Mouse (Mus musculus) inflammation-experienced regulatory T-cells (primary cell): ENCODE data around the gene Tex52. TPM values are rescaled to one million over a fixed set of nuclear protein-coding genes. Genes with fewer than 3 reads are reported as not detected.

Experiments
- polyA plus RNA-seq, 2 experiments: library from polyadenylated mRNA; unstranded; fragments of 100-300 nt; shearing (Covaris generic); gene quantifications; one replicate each; pipeline ENCODE4 v1.2.1; 2017

The Tex52 gene
- polyA plus RNA-seq: under 1 TPM in 1 of 2 experiments, not detected in 1; 0.27 TPM

DNA sequence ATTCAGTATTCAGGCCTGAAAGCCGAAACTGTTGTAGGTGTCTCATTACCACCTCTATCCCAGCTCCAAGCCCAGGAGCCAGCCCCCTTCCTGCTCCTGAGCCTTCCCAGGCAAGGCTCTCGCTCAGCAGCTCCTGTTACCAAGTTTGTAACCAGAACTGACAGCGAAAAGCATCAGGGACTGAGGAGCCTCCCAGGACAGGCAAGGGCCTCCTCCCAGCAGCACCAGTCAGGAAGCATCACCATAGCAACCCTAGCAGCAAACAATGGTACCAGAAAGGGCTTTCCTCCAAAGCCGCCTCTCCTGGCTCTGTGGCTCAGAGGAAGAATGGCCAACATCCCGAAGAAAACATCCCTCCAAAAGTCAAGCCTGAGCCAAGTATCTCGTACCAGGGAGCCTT is at the start of gene Tex52, which contains the start of gene Gm44596:
Tex52 (plus strand) TSS at position 265 of the 400 bp plus-strand sequence.
Gm44596 (plus strand) TSS at position 312 of the 400 bp plus-strand sequence.

GRCm38 (mm10) chr6:128355726-128356416 is 19.4 kb upstream of the Tex52 start, which contains the start of gene Tulp3:
TSS of gene Tulp3 (minus strand) at chr6:128355851.

DNA sequence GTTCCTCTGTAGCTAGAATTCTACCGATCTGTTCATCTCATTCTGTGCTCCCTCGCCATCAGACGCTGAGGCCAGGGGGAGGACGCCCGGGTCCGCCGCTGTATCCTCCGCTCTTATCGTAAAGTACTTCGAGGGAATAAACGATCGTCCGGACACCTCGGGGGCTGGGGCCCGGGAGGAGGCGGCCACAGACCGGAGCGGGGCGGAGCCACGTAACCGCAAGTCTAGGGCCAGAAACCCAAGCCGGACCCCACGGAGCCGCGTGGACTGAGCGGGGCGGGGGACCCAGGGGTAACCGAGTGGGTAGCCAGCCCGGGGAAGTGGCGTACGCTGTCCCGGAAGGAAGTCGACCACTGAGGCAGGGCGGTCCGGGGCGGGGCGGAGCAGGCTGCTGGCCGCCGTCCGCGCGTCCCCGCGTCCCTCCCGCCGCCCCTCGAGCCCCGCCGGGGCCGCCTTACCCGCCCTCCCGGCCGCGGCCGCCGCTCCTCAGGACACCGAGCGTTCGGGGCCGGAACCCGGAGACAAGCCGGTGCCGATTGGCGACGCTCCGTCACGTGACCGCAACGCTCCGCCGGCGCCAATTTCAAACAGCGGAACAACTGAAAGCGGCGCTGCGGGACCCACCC is 12.8 kb upstream of the Tex52 start, which contains the start of the genes Rhno1 and Foxm1:
Rhno1 (minus strand) TSS at position 531 of the 626 bp plus-strand sequence.
Foxm1 (plus strand) TSS at position 587 of the 626 bp plus-strand sequence.

GRCm38 (mm10) chr6:128398996-128399395 is 23.7 kb downstream of the Tex52 start, which contains the start of gene Nrip2:
TSS of gene Nrip2 (plus strand) at chr6:128399296.

DNA sequence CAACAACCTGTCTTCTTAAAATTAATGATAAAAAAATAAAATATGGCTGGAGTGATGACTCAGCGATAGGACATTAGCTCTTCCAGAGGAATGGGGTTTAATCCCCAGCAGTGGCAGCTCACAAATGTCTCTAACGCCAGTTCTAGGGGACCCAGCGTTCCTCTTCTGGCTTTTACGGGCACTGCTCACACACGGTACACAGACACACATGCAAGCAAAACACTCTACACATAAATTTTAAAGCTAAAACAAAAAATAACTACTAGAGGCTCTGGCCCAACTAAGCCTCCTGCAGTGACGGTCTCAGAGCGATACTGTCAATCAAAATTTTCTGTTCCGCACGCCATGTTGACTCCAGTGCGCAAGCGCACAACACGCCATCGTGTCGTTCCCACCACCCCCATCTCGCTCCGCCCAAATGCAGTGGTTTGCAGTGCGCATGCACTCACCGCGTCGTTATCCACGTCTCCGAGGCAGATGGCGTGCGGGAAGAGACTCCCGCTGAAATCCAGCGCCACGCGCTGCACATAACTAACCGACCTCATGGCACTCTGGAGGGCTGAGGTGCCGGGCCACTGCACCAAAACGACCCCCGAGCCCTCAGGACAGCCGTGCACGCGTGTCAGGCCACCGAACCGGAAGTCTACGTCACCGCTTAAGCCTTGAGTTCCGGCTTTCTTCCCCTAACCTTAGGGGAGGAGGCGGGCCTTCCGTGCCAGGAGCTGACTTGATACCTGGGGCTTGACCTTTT is 49.2 kb downstream of the Tex52 start, which contains the start of gene Itfg2:
Itfg2 (minus strand) TSS at position 663 of the 751 bp plus-strand sequence.

Other genes starting within 250 kb of the Tex52 start
- 10 to 100 TPM in 1 of 2 experiments, under 1 TPM in 1; 0.96 to 12.8 TPM for gene Tspan9, start 231.9 kb upstream of the Tex52 start, polyA plus RNA-seq
- gene Tead4, start 74.6 kb upstream of the Tex52 start, polyA plus RNA-seq: under 1 TPM in 1 of 2 experiments, not detected in 1; 0.43 TPM
- 1 to 10 TPM; 1.9 to 3.0 TPM for gene Tulp3, start 19.6 kb upstream of the Tex52 start, polyA plus RNA-seq
- gene Rhno1, start 12.5 kb upstream of the Tex52 start, polyA plus RNA-seq: 10 to 100 TPM; 42.4 to 48.2 TPM
- 1 to 10 TPM; 3.2 to 3.4 TPM for gene Foxm1, start 12.5 kb upstream of the Tex52 start, polyA plus RNA-seq
- not detected for gene Gm44596, start within 50 bp of the Tex52 start, polyA plus RNA-seq
- gene Nrip2, start 23.8 kb downstream of the Tex52 start, polyA plus RNA-seq: 1 to 10 TPM; 1.1 to 2.8 TPM
- gene Itfg2, start 49.5 kb downstream of the Tex52 start, polyA plus RNA-seq: 10 to 100 TPM; 28.4 to 36.8 TPM
- 100 to 1,000 TPM; 150 to 196 TPM for gene Fkbp4, start 63.2 kb downstream of the Tex52 start, polyA plus RNA-seq
- under 1 TPM; 0.37 to 0.70 TPM for gene Pzp, start 151.3 kb downstream of the Tex52 start, polyA plus RNA-seq
- 1 to 10 TPM in 1 of 2 experiments, under 1 TPM in 1; 0.39 to 2.5 TPM for gene A2ml1, start 206.2 kb downstream of the Tex52 start, polyA plus RNA-seq
- gene Klrb1a, start 248.1 kb downstream of the Tex52 start, polyA plus RNA-seq: under 1 TPM in 1 of 2 experiments, not detected in 1; 0.49 TPM